Mouse (Mus musculus) cortical plate, adult 2 months (tissue): Measurements from ENCODE around the gene Lbx1. TPM values are rescaled to one million over a fixed set of nuclear protein-coding genes. Genes with fewer than 3 reads are reported as not detected.

Experiments
- H3K27ac ChIP-seq: fragments of 200-500 bp; 2 replicates; pipeline ENCODE4 v1.5.1; 2012; ENCODE audit warnings: low read length, control low read depth, inconsistent platforms; ENCODE audit not compliant: insufficient read depth
- H3K4me1 ChIP-seq: fragments of 200-500 bp; 2 replicates; pipeline ENCODE4 v1.6.1; 2011; ENCODE audit warnings: low read length; ENCODE audit not compliant: control insufficient read depth, insufficient read depth
- H3K4me3 ChIP-seq: fragments of 200-500 bp; 2 replicates; pipeline ENCODE4 v1.5.1; 2011; ENCODE audit warnings: mild to moderate bottlenecking, low read length, control low read depth; ENCODE audit not compliant: insufficient read depth
- CTCF ChIP-seq: fragments of 200-500 bp; IDR thresholded peaks from 2 replicates; pipeline ENCODE4 v1.5.1; 2011; ENCODE audit warnings: mild to moderate bottlenecking, control low read depth, low read length; ENCODE audit not compliant: insufficient read depth; ENCODE audit errors: extremely low read depth
- POLR2A ChIP-seq: fragments of 200-500 bp; IDR thresholded peaks from 2 replicates; pipeline ENCODE4 v1.6.1; 2011; ENCODE audit warnings: mild to moderate bottlenecking, low read length, control low read depth; ENCODE audit not compliant: insufficient read depth; ENCODE audit errors: extremely low read depth
- polyA plus RNA-seq: library from polyadenylated mRNA; depleted of rRNA; stranded (reverse); fragments of >200 nt; gene quantifications from 2 replicates; pipeline ENCODE4 v1.2.3, GENCODE M21; 2012; rRNA removed

Gene Lbx1
- polyA plus RNA-seq, 1 experiment = not detected

DNA sequence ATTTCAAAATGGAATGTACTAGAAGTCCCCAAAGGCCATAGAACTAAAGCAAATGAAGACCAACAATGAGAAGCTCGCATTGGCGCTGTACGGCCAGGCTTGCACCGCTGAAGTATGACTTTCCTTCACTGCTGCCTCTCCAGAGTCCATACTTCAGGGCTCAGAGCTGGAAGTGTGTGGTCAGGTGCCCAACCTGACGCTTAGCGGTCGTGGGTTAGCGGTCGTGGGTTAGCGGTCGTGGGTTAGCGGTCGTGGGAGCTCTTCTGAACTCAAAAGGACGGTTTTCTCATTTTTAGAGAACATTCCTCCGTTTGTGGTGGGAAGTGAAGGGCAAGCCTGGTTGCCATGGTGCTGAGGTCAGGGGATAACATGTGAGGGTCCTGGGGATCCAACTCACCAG is 28.5 kb downstream of the Lbx1 start:
- Histone ChIP-seq H3K27ac (no peak overlapping the region), H3K4me3 (no peak overlapping the region), H3K4me1 (no peaks in the 10 kb centered on the region)
- TF ChIP-seq POLR2A = no peak
- TF ChIP-seq CTCF = no peak

- no peaks in the 10 kb centered on the region for H3K4me1 ChIP-seq
- TF ChIP-seq POLR2A (no peak), CTCF (no peak)
- no peak overlapping the region for H3K4me3 ChIP-seq
- no peak overlapping the region for H3K27ac ChIP-seq
Measured at GRCm38 (mm10) chr19:45205311-45206105, 30.1 kb downstream of the Lbx1 start.

GRCm38 (mm10) chr19:45196967-45197366 is 38.6 kb downstream of the Lbx1 start:
- Histone ChIP-seq H3K4me1 (no peaks in the 10 kb centered on the region), H3K4me3 (no peak overlapping the region), H3K27ac (no peak overlapping the region)
- TF ChIP-seq POLR2A (no peak), CTCF (no peak)

GRCm38 (mm10) chr19:45194651-45195050 is 41.0 kb downstream of the Lbx1 start:
- H3K27ac ChIP-seq = no peak overlapping the region
- H3K4me1 ChIP-seq = no peaks in the 10 kb centered on the region
- no peak for TF ChIP-seq CTCF
- no peak for TF ChIP-seq POLR2A
- no peak overlapping the region for H3K4me3 ChIP-seq

Other genes with a start within 250 kb of the Lbx1 start
- 26.5 and 27.8 TPM in 2 replicates for gene Sema4g, start 246.7 kb downstream of the Lbx1 start, polyA plus RNA-seq
- 10.5 and 10.7 TPM in 2 replicates for gene Twnk, start 230.1 kb downstream of the Lbx1 start, polyA plus RNA-seq
- gene Mrpl43, start 229.4 kb downstream of the Lbx1 start, polyA plus RNA-seq = 68.3 and 70.8 TPM in 2 replicates
- 39.3 and 40.1 TPM in 2 replicates for gene Lzts2, start 221.4 kb downstream of the Lbx1 start, polyA plus RNA-seq
- gene Pdzd7, start 190.1 kb downstream of the Lbx1 start, polyA plus RNA-seq = 7.5 and 8.8 TPM in 2 replicates
- gene Sfxn3, start 188.3 kb downstream of the Lbx1 start, polyA plus RNA-seq = 113 and 119 TPM in 2 replicates
- gene Kazald1, start 160.6 kb downstream of the Lbx1 start, polyA plus RNA-seq = 6.8 and 9.1 TPM in 2 replicates
- gene Tlx1, start 85.1 kb downstream of the Lbx1 start, polyA plus RNA-seq = not detected in 2 replicates
- gene Btrc, start 127.9 kb upstream of the Lbx1 start, polyA plus RNA-seq = 70.8 and 73.6 TPM in 2 replicates